Comparison of ENCODE assay signal across 18 mouse cellular contexts in the genomic region with DNA sequence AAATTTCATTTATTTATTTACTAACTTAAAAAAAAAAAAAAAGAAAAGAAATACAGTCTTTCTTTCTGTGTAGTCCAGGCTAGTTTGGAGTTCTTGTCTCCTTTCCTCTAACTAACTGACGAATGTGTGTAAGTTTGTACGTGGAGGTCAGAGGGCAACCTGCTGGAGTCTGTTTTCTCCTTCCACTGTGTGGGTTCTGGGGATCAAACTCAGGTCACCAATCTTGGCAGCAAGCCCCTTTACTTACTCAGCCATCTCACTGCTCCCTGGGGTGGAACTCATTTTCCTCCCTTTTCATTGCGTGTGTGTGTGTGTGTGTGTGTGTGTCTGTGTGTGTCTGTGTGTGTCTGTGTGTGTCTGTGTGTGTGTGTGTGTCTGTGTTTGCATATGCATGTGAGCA. TPM values are rescaled to one million over a fixed set of nuclear protein-coding genes. Genes with fewer than 3 reads are reported as not detected.
DNase-seq lines count a peak whose midpoint lies in the region; ATAC-seq lines count a peak whose summit lies in the region.
"Had no signal": no experiment of that assay in that cellular context is flagged by ENCODE, and none has a peak within 500 bp of the region (broad histone marks: within the 10 kb centered on the region; RNA-seq: fewer than 3 reads in every experiment).

No protein-coding gene starts in this region.

- 17% methylated on average over 3 of the region's 3 CpGs for WGBS in lung, embryonic 15.5 days

- H3K9ac ChIP-seq in lung, embryonic 15.5 days, result no peak overlapping the region
- H3K9ac ChIP-seq: embryonic facial prominence, embryonic 15.5 days; hindbrain, embryonic 14.5 days; liver, embryonic 12.5 days had no signal

- H3K9me3 ChIP-seq in lung, embryonic 15.5 days, result no peaks in the 10 kb centered on the region
- H3K9me3 ChIP-seq: embryonic facial prominence, embryonic 15.5 days; liver, embryonic 12.5 days had no signal

- H3K4me2 ChIP-seq in lung, embryonic 15.5 days, result no peak overlapping the region
- H3K4me2 ChIP-seq: embryonic facial prominence, embryonic 15.5 days; heart, embryonic 11.5 days; hindbrain, embryonic 14.5 days; liver, embryonic 12.5 days had no signal

- DNase-seq in lung, adult 18-20 months, result no peak
- DNase-seq in NIH3T3 (ENCODE audit: low read depth), result peak; percentile 94
- DNase-seq in kidney, adult 18-20 months, result peak; percentile 58
- peak; percentile 75 to 84 for DNase-seq in kidney, postnatal 25 days
- DNase-seq in thymus, postnatal 14 days, result no peak
- no peak for DNase-seq in adrenal gland, adult 8-10 months
- DNase-seq in layer of hippocampus, postnatal 10 days (ENCODE audit: low spot score in 2 of 2), result no peak
- DNase-seq: adrenal gland, postnatal 14 days; cerebellum, adult 8-10 months; heart, postnatal 14 days; lung, postnatal 14 days had no signal

- peak; percentile 44; the same call in 1 of the 2 replicates for ATAC-seq in lung, embryonic 15.5 days (ENCODE audit: borderline replicate concordance, extremely low read depth, low FRiP score, low TSS enrichment)
- ATAC-seq: forebrain, embryonic 14.5 days; intestine, embryonic 16.5 days; liver, embryonic 12.5 days had no signal

- H3K36me3 ChIP-seq in lung, embryonic 15.5 days, result no peaks in the 10 kb centered on the region
- H3K36me3 ChIP-seq: embryonic facial prominence, embryonic 15.5 days; liver, embryonic 12.5 days had no signal

- H3K27me3 ChIP-seq in lung, embryonic 15.5 days, result no peaks in the 10 kb centered on the region
- H3K27me3 ChIP-seq: embryonic facial prominence, embryonic 15.5 days; liver, embryonic 12.5 days had no signal

- no peak overlapping the region for H3K4me3 ChIP-seq in lung, embryonic 15.5 days
- H3K4me3 ChIP-seq: embryonic facial prominence, embryonic 15.5 days; liver, embryonic 12.5 days had no signal

- peaks cover 21% of the 10 kb centered on the region for H3K4me1 ChIP-seq in lung, embryonic 15.5 days

- H3K27ac ChIP-seq in lung, embryonic 15.5 days, result no peak overlapping the region
- H3K27ac ChIP-seq: embryonic facial prominence, embryonic 15.5 days; hindbrain, embryonic 14.5 days; liver, embryonic 12.5 days had no signal

RNA-seq across cellular contexts. Expression of gene Cd164, which starts 49.1 kb away (rescaled TPM):
- polyA plus RNA-seq in lung, embryonic 15.5 days (2015; fragmentation: Nextera tagmentation; extraction: Ambion mirVana), result 171 and 176 TPM in 2 replicates
- total RNA-seq in adrenal gland, adult 8-10 months (2022), result 100 to 1,000 TPM; 180 to 261 (median 233) TPM
- 10 to 100 TPM; 46.7 to 50.9 TPM for total RNA-seq in layer of hippocampus, postnatal 10 days (2021)

Comparison
In these comparisons a context has a peak if more than half of its experiments do, and no peak if none do; other contexts are left out.
1. DNase-seq: peak in NIH3T3 (single experiment), kidney, adult 18-20 months (single experiment) and kidney, postnatal 25 days (2 of 2); none in lung, adult 18-20 months (0 of 2), thymus, postnatal 14 days (single experiment), adrenal gland, adult 8-10 months (single experiment) and layer of hippocampus, postnatal 10 days (0 of 2).